Mouse (Mus musculus) cerebellum, adult 2 months (tissue): Measurements from ENCODE around the gene Ift81.

ENCODE experiments used
- CTCF ChIP-seq: fragments of 200-500 bp; IDR thresholded peaks from 2 replicates; pipeline ENCODE4 v1.5.1; 2011; ENCODE audit warnings: low read depth, mild to moderate bottlenecking, control low read depth, low read length, moderate library complexity, borderline replicate concordance; ENCODE audit not compliant: insufficient read depth
- POLR2A ChIP-seq: fragments of 200-500 bp; IDR thresholded peaks from 2 replicates; pipeline ENCODE4 v1.6.1; 2011; ENCODE audit warnings: low read length, control low read depth, borderline replicate concordance; ENCODE audit not compliant: insufficient read depth

- no peak for TF ChIP-seq POLR2A
- no peak for TF ChIP-seq CTCF
These were observed 2.7 kb downstream of the Ift81 start for GRCm38 (mm10) chr5:122611651-122612050.
